Mouse (Mus musculus): ENCODE data around the gene Cntn5. TPM values are rescaled to one million over a fixed set of nuclear protein-coding genes. Genes with fewer than 3 reads are reported as not detected.

Cntn5 gene
- polyA plus RNA-seq, 1 experiment from 2014 or later = 2.7 TPM

DNA sequence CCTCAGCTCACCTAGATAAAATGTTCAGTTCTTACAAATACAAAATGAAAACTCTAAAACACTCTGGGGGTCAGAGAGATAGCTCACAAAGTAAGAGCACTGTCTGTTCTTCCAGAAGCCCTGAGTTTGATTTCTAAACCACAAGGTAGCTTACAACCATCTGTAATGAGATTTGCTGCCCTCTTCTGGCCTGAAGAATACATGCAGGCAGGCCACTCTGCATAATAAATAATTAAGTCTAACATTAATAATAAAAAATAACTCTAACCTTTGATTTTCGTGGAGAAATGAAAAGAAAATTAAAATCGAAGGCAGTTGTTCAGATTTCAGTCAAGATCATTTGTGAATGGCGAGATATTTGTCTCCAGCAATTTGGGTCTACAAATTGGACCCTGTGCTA, 1120.9 kb downstream of the Cntn5 start:
- Histone ChIP-seq H3K36me3 (no peaks in the 10 kb centered on the region), H3K4me1 (replicated peaks) (no peaks in the 10 kb centered on the region), H3K9me3 (no peaks in the 10 kb centered on the region), H3K27me3 (no peaks in the 10 kb centered on the region), H3K4me3 (replicated peaks) (no peak overlapping the region), H3K9ac (replicated peaks) (no peak overlapping the region), H3K27ac (no peak overlapping the region), H3K4me2 (no peak overlapping the region)
- no peak for ATAC-seq (ENCODE audit: insufficient number of reproducible peaks, insufficient read depth, low FRiP score, low TSS enrichment, low read depth)
- 58% methylated on average over 3 of the region's 3 CpGs for WGBS

DNA sequence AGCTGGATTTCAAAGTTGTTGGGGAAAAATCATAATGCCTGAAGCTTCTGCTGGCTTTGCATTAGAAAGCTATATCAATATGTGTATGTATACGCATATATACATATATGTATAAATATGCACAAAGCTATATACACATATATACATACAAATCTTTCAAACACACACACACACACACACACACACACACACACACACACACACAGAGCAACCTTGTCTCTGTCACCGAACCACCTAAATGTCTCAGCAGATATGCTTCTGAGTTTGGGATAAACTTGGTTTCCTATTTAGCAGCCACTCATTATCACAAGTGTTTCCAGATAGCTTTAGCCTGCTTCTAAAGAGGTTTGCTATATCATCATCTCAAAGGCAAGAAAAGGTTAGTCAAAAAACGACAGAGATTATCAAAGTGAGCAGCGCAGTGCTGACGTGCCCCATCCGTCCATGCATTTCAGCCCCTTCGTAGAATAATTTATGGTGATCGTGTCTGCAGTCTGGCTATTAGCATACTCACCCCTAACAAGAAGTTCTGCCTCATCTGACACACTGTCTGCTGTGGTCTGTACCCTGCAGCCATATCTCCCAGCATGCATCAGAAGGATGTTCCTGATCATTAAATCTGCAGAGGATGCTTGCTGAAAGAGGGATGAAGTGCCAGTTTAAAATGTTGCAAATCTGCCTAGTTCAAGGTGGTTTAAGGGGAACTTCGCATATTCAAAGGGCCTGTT, 1123.3 kb downstream of the Cntn5 start:
- no peaks in the 10 kb centered on the region for H3K9me3 ChIP-seq
- H3K4me1 ChIP-seq (replicated peaks) = no peaks in the 10 kb centered on the region
- no peak overlapping the region for H3K4me2 ChIP-seq
- no peaks in the 10 kb centered on the region for H3K36me3 ChIP-seq
- H3K4me3 ChIP-seq (replicated peaks) = no peak overlapping the region
- no peak overlapping the region for H3K9ac ChIP-seq (replicated peaks)
- no peak for ATAC-seq (ENCODE audit: insufficient number of reproducible peaks, insufficient read depth, low FRiP score, low TSS enrichment, low read depth)
- no peaks in the 10 kb centered on the region for H3K27me3 ChIP-seq
- no peak overlapping the region for H3K27ac ChIP-seq
- 66% methylated on average over 9 of the region's 9 CpGs for WGBS

DNA sequence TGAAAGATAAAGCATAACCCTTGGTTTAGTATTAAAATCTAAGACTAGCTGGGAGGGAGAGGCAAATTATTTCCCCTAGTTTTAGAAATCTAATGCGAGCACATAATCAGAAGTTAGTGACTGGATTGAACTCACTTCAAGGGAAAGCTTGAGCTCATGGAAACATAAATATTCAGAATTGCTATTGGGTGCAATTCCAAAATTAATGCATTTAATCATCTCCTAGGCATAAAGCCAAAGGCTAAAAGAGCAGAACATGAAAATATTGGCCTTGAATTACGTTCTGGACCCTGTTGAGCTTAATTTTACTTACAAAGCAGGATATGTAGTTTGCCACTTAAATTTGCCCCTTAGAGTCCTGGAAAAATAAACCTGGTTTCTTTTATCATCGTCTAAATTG, 1124.9 kb downstream of the Cntn5 start:
- H3K9ac ChIP-seq (replicated peaks) = no peak overlapping the region
- H3K36me3 ChIP-seq = no peaks in the 10 kb centered on the region
- H3K9me3 ChIP-seq = no peaks in the 10 kb centered on the region
- no peaks in the 10 kb centered on the region for H3K27me3 ChIP-seq
- no peak for ATAC-seq (ENCODE audit: insufficient number of reproducible peaks, insufficient read depth, low FRiP score, low TSS enrichment, low read depth)
- no peaks in the 10 kb centered on the region for H3K4me1 ChIP-seq (replicated peaks)
- no peak overlapping the region for H3K4me2 ChIP-seq
- WGBS = 77% methylated on average over 3 of the region's 3 CpGs
- H3K4me3 ChIP-seq (replicated peaks) = no peak overlapping the region
- no peak overlapping the region for H3K27ac ChIP-seq

DNA sequence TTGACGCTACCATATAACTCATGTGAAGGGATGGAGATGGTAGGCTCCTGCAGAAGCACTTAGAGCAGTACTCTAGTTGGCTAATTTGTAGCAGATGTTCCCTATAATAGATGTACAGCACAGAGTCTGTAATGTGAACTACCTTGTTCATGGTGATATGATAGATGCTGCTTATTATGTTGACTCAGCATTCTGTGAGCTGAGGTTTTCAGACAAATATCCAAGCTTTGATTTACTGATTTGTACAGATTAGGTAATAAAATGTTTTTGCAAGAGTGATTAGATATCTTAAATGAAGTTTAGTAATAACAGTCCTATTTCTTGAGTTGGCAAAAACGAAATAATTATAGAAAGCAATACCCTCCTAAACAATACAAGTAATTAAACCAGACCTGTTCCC, 1133.8 kb downstream of the Cntn5 start:
- H3K36me3 ChIP-seq = no peaks in the 10 kb centered on the region
- no peak overlapping the region for H3K27ac ChIP-seq
- ATAC-seq (ENCODE audit: insufficient number of reproducible peaks, insufficient read depth, low FRiP score, low TSS enrichment, low read depth) = no peak
- H3K9me3 ChIP-seq = no peaks in the 10 kb centered on the region
- no peaks in the 10 kb centered on the region for H3K27me3 ChIP-seq
- no peak overlapping the region for H3K9ac ChIP-seq (replicated peaks)
- no peak overlapping the region for H3K4me2 ChIP-seq
- no peaks in the 10 kb centered on the region for H3K4me1 ChIP-seq (replicated peaks)
- H3K4me3 ChIP-seq (replicated peaks) = no peak overlapping the region
- WGBS = 66% methylated on average over 2 of the region's 2 CpGs

DNA sequence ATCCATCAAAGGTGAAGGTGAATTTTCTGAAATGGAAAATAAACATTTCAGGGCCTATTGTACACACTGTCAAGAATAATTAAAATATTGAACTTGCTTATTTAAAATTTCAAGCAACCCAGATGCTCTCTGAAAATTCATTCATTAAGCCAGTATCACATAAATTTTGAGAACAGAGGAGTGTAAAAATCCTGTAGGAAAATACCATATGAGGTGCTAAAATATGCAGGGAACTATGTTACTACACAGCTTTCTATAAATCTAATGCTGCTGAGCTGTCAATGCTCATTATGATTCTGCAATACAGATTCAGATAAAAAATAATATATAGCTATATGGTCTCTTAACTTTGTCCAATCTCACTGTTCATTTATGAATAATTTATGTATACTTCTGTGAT, 1134.9 kb downstream of the Cntn5 start:
- H3K4me1 ChIP-seq (replicated peaks) = no peaks in the 10 kb centered on the region

DNA sequence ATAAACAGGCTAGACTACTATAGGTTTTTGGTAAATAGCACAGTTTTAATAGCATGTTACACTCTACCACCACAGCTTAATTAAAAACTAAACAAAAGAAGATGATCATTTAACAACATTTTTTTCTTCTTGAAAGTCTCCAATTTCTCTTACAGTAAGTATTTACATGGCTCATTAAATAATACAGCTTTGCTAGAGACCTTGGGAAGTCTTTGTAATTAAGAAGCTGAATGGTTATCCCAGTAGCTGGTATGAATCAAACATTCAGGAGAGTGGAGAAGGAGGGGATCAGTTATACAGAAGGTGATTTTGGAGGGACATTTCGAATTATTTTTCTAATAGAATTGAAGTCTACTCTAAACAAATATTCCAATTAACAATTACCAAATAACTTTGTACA, 1186.4 kb downstream of the Cntn5 start:
- no peak overlapping the region for H3K4me2 ChIP-seq
- H3K4me3 ChIP-seq (replicated peaks) = no peak overlapping the region
- no peaks in the 10 kb centered on the region for H3K27me3 ChIP-seq
- H3K4me1 ChIP-seq (replicated peaks) = no peaks in the 10 kb centered on the region
- H3K27ac ChIP-seq = no peak overlapping the region
- ATAC-seq (ENCODE audit: insufficient number of reproducible peaks, insufficient read depth, low FRiP score, low TSS enrichment, low read depth) = no peak
- H3K9me3 ChIP-seq = no peaks in the 10 kb centered on the region
- H3K9ac ChIP-seq (replicated peaks) = no peak overlapping the region
- WGBS = 85% methylated on average over 1 of the region's 1 CpGs
- H3K36me3 ChIP-seq = no peaks in the 10 kb centered on the region

More for the DNA sequence above, 1134.9 kb downstream of the Cntn5 start:
- H3K27ac ChIP-seq = no peak overlapping the region
- H3K27me3 ChIP-seq = no peaks in the 10 kb centered on the region
- H3K4me2 ChIP-seq = no peak overlapping the region
- H3K4me3 ChIP-seq (replicated peaks) = no peak overlapping the region
- no peak for ATAC-seq (ENCODE audit: insufficient number of reproducible peaks, insufficient read depth, low FRiP score, low TSS enrichment, low read depth)
- no peaks in the 10 kb centered on the region for H3K36me3 ChIP-seq
- H3K9me3 ChIP-seq = no peaks in the 10 kb centered on the region
- no peak overlapping the region for H3K9ac ChIP-seq (replicated peaks)

DNA sequence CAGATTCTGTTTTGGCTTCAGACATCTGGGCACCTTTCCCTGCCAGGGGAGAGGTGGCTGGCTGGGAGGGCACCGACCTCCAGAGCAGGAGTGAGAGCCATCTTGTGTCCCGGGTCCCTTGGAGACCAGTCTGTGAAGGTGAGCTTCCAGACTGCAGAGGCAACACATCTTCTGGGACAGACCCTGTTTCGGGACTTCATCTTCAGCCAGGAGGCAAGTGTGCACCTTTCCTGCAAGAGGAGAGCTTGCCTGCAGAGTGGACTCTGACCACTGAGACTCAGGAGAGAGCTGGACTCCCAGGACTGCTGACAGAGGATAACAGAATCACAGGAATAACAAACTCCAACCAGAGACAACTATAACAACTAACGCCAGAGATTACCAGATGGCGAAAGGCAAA, 1195.9 kb downstream of the Cntn5 start:
- 89% methylated on average over 5 of the region's 5 CpGs for WGBS
- ATAC-seq (ENCODE audit: insufficient number of reproducible peaks, insufficient read depth, low FRiP score, low TSS enrichment, low read depth) = no peak
- H3K27ac ChIP-seq = no peak overlapping the region
- H3K9me3 ChIP-seq = no peaks in the 10 kb centered on the region
- H3K36me3 ChIP-seq = no peaks in the 10 kb centered on the region
- no peaks in the 10 kb centered on the region for H3K4me1 ChIP-seq (replicated peaks)
- H3K9ac ChIP-seq (replicated peaks) = no peak overlapping the region
- no peaks in the 10 kb centered on the region for H3K27me3 ChIP-seq
- H3K4me2 ChIP-seq = no peak overlapping the region
- H3K4me3 ChIP-seq (replicated peaks) = no peak overlapping the region

DNA sequence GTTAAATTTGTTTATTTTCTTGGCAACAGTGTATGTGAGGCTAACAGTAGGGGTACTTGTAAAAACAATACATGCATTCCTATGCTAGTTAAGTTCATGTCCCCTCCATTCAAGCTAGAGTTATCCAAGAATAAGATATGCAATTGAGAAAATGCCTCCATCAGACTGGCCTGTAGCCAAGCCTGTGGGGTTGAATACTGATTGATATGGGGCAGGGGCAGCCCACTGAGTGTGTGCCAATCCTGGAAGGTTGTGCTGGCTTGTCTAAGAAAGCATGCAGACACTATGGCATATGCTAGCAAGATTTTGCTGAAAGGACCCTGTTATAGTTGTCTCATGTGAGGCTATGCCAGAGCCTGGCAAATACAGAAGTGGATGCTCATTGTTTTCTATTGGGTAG, 1196.8 kb downstream of the Cntn5 start:
- ATAC-seq (ENCODE audit: insufficient number of reproducible peaks, insufficient read depth, low FRiP score, low TSS enrichment, low read depth) = no peak
- Histone ChIP-seq H3K27ac (no peak overlapping the region), H3K27me3 (no peaks in the 10 kb centered on the region), H3K36me3 (no peaks in the 10 kb centered on the region), H3K9me3 (no peaks in the 10 kb centered on the region), H3K9ac (replicated peaks) (no peak overlapping the region), H3K4me1 (replicated peaks) (no peaks in the 10 kb centered on the region), H3K4me2 (no peak overlapping the region), H3K4me3 (replicated peaks) (no peak overlapping the region)

DNA sequence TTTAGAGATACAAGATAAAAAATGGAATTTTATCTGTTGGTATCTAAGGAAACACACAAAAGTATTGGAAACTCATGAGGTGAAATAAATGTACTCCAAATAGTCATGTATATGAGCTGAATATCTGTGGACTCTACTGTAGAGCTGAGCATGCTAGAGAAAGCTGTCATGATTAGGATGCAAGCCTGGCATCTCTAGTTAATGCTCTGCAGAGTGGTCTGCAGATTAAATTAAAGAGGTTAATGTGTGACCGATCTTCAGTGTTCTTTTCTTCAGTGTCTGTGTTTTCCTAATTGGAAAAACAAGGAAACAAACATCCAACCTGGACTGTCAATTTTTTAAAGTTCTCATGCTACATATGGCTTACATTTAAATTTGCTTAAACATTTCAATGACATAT, 1199.4 kb downstream of the Cntn5 start:
- no peaks in the 10 kb centered on the region for H3K9me3 ChIP-seq
- ATAC-seq (ENCODE audit: insufficient number of reproducible peaks, insufficient read depth, low FRiP score, low TSS enrichment, low read depth) = no peak
- no peaks in the 10 kb centered on the region for H3K4me1 ChIP-seq (replicated peaks)
- no peaks in the 10 kb centered on the region for H3K36me3 ChIP-seq
- H3K27me3 ChIP-seq = no peaks in the 10 kb centered on the region
- no peak overlapping the region for H3K27ac ChIP-seq
- H3K4me3 ChIP-seq (replicated peaks) = no peak overlapping the region
- 95% methylated on average over 1 of the region's 1 CpGs for WGBS
- no peak overlapping the region for H3K9ac ChIP-seq (replicated peaks)
- no peak overlapping the region for H3K4me2 ChIP-seq

DNA sequence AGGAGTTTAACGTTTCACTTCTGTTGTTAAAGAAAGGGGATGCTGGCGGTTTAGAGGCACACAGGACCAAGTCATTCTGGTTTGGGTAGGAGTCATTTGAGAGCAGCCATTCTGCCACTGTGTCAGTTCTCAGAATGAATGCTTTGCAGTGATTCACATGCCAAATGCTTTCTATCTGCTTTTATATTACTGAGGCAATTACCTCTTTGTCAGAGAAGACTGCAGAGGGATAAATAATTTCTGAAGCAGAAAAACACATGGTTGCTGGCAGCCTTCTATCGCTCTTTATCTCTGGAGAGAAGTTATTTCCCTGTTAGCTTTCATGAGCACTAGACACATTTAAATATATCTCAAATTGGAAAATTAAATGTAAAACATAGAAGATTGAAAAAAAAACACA, 1207.9 kb downstream of the Cntn5 start:
- no peak for ATAC-seq (ENCODE audit: insufficient number of reproducible peaks, insufficient read depth, low FRiP score, low TSS enrichment, low read depth)
- no peaks in the 10 kb centered on the region for H3K27me3 ChIP-seq
- no peak overlapping the region for H3K4me2 ChIP-seq
- 63% methylated on average over 3 of the region's 3 CpGs for WGBS
- H3K4me3 ChIP-seq (replicated peaks) = no peak overlapping the region
- no peak overlapping the region for H3K27ac ChIP-seq
- H3K4me1 ChIP-seq (replicated peaks) = no peaks in the 10 kb centered on the region
- H3K9ac ChIP-seq (replicated peaks) = no peak overlapping the region
- no peaks in the 10 kb centered on the region for H3K36me3 ChIP-seq
- H3K9me3 ChIP-seq = no peaks in the 10 kb centered on the region

DNA sequence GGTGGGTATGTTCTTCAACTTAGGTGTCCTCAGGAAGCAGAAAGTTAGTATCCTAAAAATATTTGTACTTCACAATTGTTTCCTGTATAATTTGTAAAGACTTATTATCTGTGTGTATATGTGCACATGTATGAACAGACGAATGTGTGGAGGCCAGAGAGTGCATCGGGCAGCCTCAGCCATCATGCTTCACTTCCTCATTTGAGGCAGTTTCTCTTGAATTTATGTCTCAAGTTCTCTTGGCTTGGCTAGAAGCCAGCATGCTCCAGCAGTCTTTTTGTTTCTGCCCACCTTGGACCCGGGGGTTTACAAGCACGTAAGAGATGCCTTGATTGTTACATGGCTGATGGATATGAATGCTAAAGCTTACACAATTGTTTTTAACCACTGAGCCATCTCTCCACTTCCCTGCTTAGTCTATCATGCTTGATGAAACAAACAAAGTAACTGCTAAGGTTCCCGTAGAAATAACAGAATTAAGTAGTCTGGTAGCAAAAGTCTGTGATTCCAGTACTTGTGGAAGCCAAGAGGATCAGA, 1222.2 kb downstream of the Cntn5 start:
- WGBS = 69% methylated on average over 5 of the region's 5 CpGs
- Histone ChIP-seq H3K4me1 (replicated peaks) (no peaks in the 10 kb centered on the region), H3K36me3 (no peaks in the 10 kb centered on the region), H3K4me3 (replicated peaks) (no peak overlapping the region), H3K9me3 (no peaks in the 10 kb centered on the region), H3K27me3 (no peaks in the 10 kb centered on the region), H3K27ac (no peak overlapping the region), H3K9ac (replicated peaks) (no peak overlapping the region), H3K4me2 (no peak overlapping the region)
- no peak for ATAC-seq (ENCODE audit: insufficient number of reproducible peaks, insufficient read depth, low FRiP score, low TSS enrichment, low read depth)

DNA sequence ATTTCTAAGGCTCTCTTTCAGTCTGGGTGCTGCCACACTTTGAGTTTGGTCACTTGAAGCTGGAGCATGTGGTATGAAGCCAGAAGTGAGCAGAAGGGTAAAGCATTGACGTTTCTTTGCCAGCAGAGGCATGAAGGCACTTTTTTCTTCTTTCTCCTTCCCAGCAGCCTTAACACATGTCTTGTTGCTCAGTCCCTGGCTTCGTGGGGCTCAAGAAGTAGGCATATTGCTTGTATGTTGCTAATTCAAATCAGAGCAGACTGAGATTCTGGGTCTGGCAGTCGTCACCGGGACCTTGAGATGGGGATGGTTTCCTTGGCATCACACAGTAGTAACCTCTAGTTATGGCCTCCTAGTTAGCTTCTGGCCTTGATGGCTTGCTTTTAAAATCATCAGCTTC, 1228.5 kb downstream of the Cntn5 start:
- WGBS = 72% methylated on average over 4 of the region's 4 CpGs
- H3K4me2 ChIP-seq = no peak overlapping the region
- no peak overlapping the region for H3K4me3 ChIP-seq (replicated peaks)
- H3K4me1 ChIP-seq (replicated peaks) = no peaks in the 10 kb centered on the region
- no peak overlapping the region for H3K27ac ChIP-seq
- ATAC-seq (ENCODE audit: insufficient number of reproducible peaks, insufficient read depth, low FRiP score, low TSS enrichment, low read depth) = no peak
- H3K27me3 ChIP-seq = peaks cover 3% of the 10 kb centered on the region; the same call in 1 of the 2 replicates
- no peaks in the 10 kb centered on the region for H3K9me3 ChIP-seq
- H3K9ac ChIP-seq (replicated peaks) = no peak overlapping the region
- H3K36me3 ChIP-seq = no peaks in the 10 kb centered on the region
